Mouse (Mus musculus) mouse trophoblast stem cell (cell line): ENCODE measurements around the gene Chdh.

ENCODE experiments used
- in situ Hi-C, 2 experiments: fragments of 300-500 bp; cut with MseI, MboI; formaldehyde crosslinking; loops; 2 replicates in 1 of 2; 3 replicates in 1 of 2; pipeline ENCODE4 v1.15.1; 2025

Gene Chdh

DNA sequence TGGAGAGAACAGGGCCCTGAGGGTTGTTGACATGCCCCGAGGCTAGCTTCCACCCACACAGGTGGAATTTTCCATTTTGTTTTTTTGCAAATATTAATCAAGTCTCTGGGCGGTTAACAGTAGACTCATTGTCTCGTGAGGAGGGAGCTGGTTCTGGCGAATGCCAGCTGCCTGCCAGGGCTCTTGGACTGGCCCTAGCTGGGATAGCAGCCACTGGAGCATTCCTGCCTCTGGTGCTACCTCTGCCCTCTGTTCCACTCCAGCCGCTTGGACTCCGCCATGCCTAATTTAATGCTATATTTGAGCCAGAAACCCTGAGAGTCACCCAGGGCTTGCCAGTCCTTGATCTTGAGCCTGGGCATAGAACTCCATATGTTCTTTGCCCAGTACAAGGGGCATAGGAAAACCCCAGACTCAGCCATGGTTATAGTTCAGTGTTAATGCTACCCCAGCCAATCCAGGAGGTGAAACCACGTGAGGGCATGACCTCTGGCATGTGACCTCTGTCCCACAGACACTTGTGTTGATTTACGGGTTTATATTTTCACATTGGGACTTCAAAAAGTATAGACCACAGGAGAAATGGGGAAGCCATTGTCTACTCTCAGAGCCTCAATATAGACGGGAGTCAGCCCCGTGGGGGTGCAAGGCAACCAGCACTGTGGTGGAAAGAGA, 3.2 kb downstream of the Chdh start:
- in situ Hi-C loops: no loop called here

DNA sequence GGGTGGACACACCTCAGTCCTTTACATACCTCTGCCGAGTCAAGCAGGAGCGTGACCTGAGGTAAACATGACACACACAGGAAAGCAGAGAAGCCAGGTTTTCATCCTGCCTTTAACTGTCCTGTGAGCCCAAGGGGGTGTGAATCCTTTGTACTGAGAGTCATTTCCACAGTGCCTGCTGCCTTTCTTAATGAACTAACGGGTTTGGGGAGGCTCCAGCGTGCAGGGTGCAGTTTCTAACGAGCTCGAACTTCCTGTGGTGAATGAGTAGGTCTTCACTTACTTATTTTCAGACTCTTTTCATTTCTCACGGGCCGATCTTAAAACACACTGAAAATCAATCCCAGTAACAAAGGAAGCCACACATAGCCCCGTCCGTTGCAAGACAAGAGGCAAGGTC, 5.7 kb downstream of the Chdh start:
- in situ Hi-C loops: no loop called here

DNA sequence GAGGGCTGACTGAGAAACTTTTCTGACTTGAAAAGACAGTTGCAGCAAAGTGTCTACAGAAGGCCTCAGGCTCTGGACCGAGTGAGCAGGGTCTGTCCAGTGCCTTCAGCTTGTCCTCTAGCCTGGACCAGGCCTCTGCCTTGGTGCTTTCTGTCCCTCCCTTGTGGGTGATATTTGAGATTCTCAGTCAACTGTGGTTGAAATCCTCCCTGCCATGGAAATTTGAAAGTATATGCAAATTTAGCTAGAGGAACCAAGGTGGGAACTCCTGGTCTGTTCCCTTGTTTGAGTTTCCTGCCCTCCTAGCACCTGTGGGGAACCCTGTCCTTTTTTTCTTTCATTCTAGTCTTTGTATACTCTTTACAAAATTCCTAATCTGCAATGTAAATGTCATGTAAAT, 6.2 kb downstream of the Chdh start:
- in situ Hi-C loops: no loop called here

DNA sequence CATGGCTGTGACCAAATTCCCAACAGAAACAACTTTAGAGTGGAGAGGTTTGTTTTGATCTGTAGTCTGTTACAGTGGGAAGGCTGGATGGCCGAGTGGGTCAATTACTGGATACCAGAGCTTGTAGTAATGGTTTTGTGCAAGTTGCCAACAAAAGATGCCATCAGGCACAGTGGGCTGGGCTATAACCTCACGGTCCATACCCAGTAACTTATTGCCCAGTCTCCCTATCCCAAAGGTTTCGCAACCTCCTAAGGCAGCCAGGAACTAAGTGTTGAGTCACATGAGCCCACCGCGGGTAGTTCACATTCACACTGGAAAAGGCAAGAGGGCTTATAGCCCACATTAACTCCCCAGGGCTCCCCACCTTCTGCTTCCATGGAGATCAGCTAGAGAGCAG, 7.8 kb downstream of the Chdh start:
- in situ Hi-C loops: no loop called here

DNA sequence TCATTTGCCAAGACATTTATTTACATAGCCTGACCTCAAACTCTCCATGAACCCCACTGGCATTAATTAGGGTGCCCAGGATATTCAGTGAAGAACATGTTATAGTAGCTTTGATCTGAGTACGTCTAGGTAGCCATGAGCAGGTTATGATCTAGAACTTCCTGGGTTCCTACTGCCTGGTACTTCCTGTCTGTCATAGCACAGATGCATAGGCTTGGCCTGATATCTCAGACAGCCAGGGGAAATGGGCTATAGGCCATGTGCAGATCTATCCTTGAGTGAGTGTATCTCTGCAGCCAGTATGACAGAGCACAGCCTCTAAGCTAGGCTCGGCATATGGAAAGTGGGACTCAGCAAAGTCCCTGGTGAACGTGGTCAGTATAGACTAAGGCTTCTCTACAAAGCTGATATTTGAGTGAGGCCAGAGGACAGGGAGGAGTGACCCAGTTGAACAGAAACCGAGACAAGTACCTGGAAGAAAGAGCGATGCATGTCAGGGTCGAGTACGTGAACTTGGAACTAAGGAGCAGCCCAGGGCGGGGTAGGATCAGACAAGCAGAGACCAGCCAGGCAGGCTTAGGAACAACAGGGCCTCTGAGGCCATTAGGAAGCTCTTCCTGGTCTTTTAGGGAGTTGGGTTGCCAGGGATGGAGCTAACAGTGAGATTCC, 9.1 kb downstream of the Chdh start:
- in situ Hi-C loops: no loop called here

DNA sequence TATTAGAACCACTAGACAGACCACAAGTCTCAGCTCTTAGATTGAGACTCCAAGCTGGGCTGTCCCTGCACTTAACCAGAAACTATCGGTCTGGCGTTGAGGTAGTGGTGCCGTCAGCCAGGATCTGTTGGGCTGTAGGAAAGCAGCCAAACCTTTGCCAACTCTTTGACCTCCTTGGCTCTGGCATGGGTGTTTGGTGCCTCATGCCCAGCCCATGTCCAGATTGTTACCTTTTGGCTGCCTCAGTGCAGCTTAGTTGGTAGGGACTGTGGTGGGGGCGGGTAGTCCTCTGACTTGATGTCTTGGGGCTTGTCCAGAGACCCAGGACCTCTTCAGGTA, 9.6 kb downstream of the Chdh start:
- in situ Hi-C loops: no loop called here

DNA sequence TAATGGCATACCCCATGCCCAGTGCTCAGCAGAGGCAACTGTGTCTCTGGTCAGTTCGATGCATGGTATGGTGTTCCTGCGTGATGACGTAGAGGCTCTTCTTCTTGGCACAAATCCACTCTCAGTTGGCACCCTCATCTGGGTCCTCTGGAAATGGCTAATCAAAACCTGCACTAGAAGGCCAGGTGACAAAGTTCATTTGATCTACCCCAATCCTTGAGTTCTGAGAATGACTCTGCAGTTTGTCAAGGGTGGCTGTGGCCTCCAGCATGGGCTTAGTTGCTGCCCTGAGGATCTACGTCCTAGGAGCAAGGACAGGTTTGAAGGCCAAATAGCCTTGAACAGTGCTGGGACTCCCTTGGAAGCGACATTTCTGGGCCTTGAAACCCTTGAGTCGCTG, 10.0 kb downstream of the Chdh start:
- in situ Hi-C loops: no loop called here

DNA sequence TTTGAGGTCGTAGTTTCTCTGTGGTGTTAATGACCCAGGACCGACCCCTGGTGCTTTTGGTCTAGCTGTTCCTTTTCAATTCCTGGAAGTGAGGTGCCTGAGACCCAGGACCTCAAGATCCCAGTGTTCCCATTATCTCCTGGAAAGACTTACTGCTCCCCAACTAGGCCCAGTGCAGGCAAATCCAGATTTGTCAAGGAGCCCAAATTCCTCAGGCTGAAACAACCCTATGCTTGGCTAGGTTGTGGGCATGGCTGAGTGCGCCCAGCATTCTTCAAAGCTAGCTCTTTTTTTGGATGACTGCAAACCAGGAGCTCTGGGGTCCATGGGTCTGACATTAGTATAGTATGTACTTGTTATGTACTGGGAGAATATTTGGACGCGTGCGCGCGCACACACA, 10.6 kb downstream of the Chdh start:
- in situ Hi-C loops: no loop called here

DNA sequence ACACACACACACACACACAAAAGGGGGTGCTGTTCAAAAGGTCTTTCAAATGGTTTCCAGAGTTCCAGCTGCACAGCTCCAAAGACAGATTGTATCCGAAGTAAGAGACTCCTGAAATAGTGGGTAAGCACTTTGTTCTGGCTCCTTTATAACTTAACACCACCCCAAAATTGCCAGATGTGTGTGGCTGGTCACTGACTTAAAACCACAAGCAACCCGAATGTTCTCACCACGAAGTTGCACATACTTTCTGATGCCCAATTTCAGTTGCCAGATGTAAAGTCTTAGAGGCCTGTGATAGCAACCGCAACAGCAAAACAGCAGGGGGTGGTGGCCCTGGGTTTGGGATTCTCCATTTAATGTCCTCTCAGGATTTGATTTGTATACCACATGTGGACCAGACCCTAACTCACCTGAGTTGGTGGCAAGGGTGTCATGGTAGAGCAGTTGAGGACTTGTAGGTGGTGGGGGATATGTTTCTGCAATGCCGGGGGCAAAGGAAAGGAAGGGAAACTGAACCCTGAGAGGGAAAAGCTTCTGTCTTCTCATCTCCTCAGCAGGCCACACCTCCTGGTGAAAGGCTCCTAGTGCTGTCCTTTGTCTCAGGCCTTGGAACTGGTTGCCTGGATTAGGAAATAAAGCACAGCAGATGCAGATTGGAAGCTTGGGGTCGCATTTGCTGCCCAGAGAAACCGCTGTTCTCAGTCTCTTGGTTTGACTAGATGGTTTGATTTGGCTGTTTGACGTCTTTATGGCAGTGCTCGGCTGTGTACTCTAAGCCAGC, 11.2 kb downstream of the Chdh start:
- in situ Hi-C loops: no loop called here

DNA sequence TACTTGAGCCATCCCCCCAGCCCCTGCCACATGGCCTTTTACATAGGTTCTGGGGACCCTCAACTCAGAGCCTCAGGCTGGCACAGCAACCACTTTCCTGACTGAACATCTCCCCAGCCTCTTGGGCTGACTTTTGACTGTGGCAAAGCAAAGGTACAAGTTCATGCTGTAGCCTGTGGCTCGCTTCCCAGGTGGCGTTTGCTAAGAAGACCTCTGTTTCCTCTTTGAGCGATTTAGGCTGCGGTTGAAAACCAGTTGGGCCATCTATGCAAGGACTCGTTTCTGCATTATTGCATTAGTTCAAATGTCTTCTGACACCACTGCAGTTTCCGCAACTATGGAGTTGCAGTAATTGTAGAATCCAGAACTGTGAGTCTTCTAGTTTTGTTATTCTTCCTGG, 13.6 kb downstream of the Chdh start:
- in situ Hi-C loops: no loop called here

DNA sequence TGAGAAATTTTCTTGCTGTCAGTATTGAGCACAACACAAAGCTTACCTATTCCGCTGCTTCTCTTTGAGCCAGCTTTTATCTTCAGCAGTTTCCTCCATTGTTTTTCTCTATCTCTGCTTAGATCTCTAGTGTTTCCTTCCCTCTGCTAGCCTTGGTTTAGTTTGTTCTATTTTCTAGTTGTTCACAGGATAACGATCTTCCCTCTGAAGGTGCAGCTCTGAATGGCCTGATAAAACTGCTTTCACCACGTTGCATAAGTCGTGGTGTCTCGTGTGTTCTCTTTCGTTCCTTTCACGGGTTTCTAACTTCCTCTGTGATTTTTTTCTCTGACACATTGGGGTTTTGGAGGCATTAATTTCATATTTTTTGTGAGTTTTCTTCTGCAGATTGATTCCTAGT, 15.6 kb downstream of the Chdh start:
- in situ Hi-C loops: no loop called here

DNA sequence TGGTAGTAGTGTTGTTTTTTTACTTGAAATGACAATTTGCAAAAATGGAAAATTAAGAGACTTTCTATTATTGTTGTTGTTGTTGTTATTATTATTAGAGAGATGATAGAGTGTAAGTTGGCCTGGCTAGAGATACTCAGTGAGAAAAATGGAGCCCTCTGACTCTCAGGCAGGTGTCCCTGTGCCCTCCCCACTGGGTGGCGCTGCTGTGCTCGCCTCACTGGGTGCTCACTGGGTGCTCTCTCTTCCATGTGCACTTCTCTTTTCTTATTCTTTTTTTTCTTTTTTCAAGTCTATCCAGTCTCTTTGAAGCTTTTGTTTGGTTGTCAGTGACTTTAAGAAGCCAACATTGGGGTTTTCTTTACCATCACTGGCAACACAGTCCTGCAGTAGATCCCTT, 18.6 kb downstream of the Chdh start:
- in situ Hi-C loops: no loop called here

DNA sequence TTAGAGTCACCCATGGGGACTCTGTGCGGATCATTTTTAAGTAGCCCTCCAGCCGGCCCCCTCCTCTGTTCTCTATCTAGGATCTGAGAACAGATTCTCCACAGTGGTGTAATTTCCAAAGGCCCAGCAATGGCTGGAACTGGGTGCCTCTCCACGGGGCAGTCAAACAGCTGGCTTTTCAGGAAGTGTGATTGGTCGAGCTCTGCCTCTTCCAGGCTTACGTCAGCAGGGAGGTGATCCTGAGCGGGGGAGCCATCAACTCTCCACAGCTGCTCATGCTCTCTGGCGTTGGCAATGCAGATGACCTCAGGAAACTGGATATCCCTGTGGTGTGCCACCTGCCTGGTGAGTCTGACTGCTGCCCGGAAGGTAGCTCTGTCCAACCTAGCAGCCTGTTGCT, 24.6 kb downstream of the Chdh start:
- in situ Hi-C loops: no loop called here

DNA sequence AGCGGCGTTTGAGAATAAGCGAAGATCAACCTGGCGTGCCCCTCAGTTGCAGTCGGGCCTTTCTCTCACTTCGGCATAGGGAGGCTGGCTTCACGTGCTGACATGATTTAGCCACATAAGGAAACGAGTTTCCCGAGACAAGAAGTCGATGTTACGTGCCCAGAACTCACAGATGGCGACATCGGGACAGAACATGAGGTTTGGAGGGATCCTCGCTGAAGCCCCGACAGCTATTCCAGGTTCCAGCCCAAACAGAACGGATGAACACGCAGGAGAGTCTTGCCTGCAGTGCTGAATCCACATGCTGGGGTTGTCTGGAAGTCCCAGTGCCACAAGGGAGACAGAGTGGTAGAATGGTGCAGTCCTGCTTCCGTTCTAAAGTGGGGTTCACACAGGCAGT, 29.6 kb downstream of the Chdh start:
- in situ Hi-C loops: no loop called here

DNA sequence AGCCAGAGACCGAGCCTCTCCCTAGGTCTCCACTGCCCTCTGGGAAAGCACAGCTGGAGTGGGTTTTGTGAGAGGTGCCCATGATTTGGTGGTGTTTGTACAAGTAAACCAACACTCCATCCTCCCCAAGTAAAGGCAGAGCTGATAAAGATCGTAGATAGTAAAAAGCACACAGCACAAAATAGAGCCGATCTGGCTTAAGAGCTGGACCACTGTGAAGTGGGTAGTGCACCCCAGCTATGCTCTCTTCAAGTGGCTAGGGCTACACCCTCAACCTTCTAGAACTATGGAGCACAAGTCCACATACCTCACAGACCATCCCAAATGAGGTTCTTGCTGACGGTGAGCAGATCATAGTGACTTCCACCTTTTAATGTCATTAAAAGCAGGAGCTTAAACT, 30.6 kb downstream of the Chdh start:
- in situ Hi-C loops: no loop called here

DNA sequence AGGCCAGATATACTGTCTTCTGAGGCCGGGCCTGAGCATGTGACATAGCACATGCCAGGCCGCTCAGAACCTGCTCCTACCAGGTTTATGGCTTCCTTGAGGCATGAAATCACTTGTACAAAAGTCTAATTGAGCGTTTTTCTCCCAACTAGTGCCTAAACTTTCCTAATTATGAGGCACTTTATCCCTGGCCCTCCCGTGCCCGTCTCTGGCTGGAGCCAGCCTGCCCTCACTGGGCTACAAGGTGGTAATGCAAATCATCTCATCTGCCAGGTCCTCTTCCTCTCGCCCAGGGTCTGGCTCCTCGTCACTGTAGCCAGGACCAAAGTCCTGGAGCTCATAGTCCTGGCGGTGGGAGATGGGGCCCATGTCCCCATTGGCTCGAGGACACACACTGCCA, 33.0 kb downstream of the Chdh start:
- in situ Hi-C loops: no loop called here

DNA sequence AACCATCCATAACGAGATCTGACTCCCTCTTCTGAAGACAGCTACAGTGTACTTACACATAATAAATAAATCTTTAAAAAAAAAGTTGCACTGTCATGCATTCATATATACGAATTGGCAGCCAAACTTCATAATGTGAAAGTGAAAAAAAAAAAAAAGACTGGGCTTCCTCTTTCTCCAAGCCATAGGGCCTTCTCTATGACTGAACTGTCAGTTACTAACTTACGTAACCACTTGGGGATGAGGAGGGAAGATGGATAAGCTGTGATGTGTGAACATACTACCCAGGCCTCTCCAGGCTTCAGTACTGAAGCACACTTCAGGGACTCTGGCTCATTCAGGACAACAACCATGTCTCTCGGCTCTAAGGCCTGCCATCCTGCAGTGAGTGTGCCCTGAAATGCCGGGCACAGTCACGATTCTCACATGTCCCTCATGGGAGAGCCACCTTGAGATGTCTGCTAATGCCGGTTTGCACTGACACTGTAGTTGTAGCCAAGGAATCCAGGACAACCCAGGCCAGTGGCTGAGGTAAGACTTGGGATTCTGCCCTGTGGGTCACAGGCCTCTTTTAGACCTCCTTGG, 34.6 kb downstream of the Chdh start:
- in situ Hi-C loops: no loop called here

DNA sequence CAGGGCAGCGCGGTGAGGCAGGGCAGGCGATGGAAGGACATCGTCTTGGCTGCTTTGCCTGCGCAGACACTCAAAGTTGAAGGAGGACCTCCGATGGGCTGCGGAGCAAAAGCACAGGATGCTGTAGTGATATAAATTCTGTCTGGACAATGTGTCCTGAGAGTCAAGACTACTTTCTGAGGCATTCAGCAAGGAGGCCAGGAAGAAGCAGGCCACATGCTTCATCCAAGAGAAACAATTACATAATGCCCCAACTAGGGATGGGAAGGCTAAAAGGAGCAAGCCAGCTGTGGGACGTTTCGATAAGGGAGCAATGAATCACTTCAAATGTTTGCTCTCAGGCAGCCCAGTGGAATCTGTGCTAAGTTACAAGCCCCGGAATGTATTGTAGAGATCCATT, 36.4 kb downstream of the Chdh start:
- in situ Hi-C loops: no loop called here

DNA sequence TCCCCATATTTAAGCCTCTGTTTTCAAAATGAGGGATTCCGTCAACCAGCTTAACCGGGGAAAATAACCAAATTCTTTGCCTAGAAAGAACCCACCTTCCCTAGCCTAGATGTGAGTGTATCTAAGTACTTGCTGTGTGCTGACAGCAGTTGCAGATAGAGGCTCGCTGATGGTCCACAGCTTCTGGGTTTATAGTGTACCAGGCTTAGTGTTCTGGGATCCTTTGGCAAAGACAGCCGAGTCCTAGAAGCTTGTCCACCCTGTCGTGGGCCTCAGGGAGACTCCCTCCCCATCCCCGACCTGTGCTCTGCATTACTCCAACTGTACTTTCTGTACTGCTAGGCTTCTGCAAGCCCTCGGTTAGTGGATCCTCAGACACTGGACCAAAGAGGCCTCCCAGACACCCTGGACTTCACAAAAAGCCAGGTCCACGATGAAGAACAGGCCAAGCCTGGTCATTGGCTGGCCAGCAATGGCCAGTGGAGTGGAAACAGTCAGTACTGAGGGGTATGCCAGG, 36.9 kb downstream of the Chdh start:
- in situ Hi-C loops: no loop called here

DNA sequence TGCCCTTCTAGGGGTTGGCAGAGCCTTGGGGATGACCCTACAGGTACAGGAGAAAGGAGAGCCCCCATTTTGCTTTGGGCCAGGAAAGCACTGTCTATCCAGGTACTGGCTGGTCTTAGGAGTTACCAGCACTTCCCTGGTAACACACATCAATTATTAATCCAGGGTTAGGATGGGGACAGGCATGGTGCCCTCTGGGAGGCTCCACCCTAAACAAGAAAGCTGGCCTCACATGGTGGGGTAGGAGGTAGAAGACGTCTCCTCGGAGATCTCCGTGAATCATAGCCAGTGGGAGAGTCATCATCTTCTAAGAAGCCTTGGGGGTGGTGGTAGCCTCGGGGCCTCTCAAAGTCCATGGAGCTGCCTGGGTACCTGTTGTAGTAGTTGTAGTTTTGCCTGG, 38.2 kb downstream of the Chdh start:
- in situ Hi-C loops: no loop called here

DNA sequence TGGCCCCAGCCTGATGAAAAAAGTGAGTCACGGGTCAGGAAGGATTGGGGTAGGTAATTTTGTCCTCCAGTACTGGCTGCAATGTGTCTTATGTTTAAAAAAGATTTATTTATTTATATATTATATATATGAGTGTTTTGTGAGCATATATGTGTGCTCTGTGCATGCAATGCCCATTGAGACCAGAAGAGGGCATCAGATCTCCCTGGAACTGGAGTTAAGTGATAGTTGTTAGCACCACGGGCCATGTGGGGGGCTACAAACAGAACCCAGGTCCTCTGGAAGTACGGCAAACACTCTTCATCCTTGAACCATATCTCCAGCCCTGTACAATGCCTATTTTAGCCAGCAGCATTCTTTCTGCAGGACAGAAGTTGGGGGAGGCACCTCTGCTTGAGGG, 39.2 kb downstream of the Chdh start:
- in situ Hi-C loops: no loop called here

DNA sequence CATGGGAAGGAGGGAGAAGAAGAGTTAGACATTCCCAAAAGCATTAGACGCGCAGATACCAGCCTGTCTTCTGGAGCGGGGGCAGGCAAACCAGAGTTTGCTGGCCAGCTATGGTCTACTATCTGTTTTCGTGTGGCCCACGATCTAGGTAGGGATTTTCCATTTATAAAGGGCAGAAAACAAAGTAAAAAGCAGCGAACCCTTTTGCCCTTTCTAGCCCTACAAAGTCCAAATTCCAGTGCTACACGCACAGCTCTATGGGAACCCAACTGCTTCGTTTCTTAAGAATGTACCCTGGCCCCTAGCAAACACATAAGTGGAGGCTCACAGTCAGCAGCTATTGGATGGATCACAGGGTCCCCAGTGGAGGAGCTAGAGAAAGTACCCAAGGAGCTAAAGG, 41.5 kb downstream of the Chdh start:
- in situ Hi-C loops: no loop called here

DNA sequence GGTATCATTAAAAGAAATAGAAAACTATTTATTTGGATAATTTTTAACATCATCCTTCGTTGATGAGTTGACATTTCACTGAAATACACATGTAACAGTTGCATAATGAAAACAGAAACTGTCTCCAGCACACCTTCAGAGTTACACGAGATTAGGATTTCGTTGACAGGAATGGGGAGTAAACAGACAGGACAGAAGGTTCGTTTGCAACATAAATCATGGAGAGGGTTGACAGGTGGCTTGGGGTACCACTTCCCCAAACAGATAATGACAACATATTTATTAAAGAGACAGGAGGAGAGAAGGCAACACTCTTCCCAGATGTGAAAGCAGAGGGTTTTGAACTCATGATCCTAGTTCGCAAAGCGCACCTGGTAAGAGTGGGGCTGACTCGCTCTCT, 46.1 kb downstream of the Chdh start:
- in situ Hi-C loops: no loop called here
